Mouse (Mus musculus) heart, adult 9 months (tissue): ENCODE data around the gene Ing1.
A peak's percentile ranks its signal among the peaks of the same experiment; 100 is the strongest.
"Not testable (repeated sequence)": the region's sequence is repeated elsewhere in the genome, so short reads cannot be mapped to it uniquely, and the experiment has no call there.

Experiments used
- DNase-seq, 2 experiments: peaks; one replicate each; pipeline ENCODE4 v3.0.0; 2022; ENCODE audit warnings: low spot score in 2 of 2

Ing1 gene

GRCm38 (mm10) chr8:11550281-11550948 lies 5.0 kb upstream of the Ing1 start, which contains the start of gene Cars2:
TSS of gene Cars2 (minus strand) at chr8:11550783.
- DNase-seq: peak; percentile 92 to 94

GRCm38 (mm10) chr8:11551497-11551896 lies 3.9 kb upstream of the Ing1 start:
- not testable (repeated sequence) for DNase-seq

GRCm38 (mm10) chr8:11552390-11552789 lies 3.0 kb upstream of the Ing1 start:
- no peak for DNase-seq

GRCm38 (mm10) chr8:11555720-11556591 lies 585 bp downstream of the Ing1 start:
- DNase-seq: peak; percentile 99

- peak; percentile 44 to 52 for DNase-seq
Measured at GRCm38 (mm10) chr8:11556691-11557423, 1.5 kb downstream of the Ing1 start.

- no peak for DNase-seq
Measured at GRCm38 (mm10) chr8:11557424-11557767, 2.0 kb downstream of the Ing1 start.

- DNase-seq: peak; percentile 99
Measured at GRCm38 (mm10) chr8:11557768-11558629, 2.6 kb downstream of the Ing1 start.

- no peak for DNase-seq
Measured at GRCm38 (mm10) chr8:11559511-11559910, 4.1 kb downstream of the Ing1 start.

- DNase-seq: no peak
Measured at GRCm38 (mm10) chr8:11560220-11560619, 4.8 kb downstream of the Ing1 start.

- no peak for DNase-seq
Measured at GRCm38 (mm10) chr8:11564236-11564635, 8.9 kb downstream of the Ing1 start.

GRCm38 (mm10) chr8:11564721-11565120 lies 9.3 kb downstream of the Ing1 start:
- no peak for DNase-seq

GRCm38 (mm10) chr8:11568193-11568592 lies 12.8 kb downstream of the Ing1 start:
- not testable (repeated sequence) for DNase-seq

- DNase-seq: no peak
Measured at GRCm38 (mm10) chr8:11569260-11570097, 14.1 kb downstream of the Ing1 start.

- DNase-seq: no peak
Measured at GRCm38 (mm10) chr8:11570742-11571141, 15.4 kb downstream of the Ing1 start.

GRCm38 (mm10) chr8:11571950-11572349 lies 16.6 kb downstream of the Ing1 start:
- DNase-seq: no peak

- DNase-seq: no peak
Measured at GRCm38 (mm10) chr8:11572428-11572827, 17.1 kb downstream of the Ing1 start.

GRCm38 (mm10) chr8:11574911-11575603 lies 19.7 kb downstream of the Ing1 start:
- DNase-seq: no peak

- DNase-seq: peak; percentile 19 to 30
Measured at GRCm38 (mm10) chr8:11575604-11576384, 20.4 kb downstream of the Ing1 start.
